Mouse (Mus musculus) spleen, adult 2 months (tissue): ENCODE results near the gene Chil6.

ENCODE experiments used
- CTCF ChIP-seq: fragments of 200-500 bp; IDR thresholded peaks from 2 replicates; pipeline ENCODE4 v1.5.1; 2011; ENCODE audit warnings: mild to moderate bottlenecking, inconsistent platforms; ENCODE audit not compliant: insufficient read depth, insufficient read length, insufficient replicate concordance; ENCODE audit errors: extremely low read depth
- POLR2A ChIP-seq: fragments of 200-500 bp; IDR thresholded peaks from 2 replicates; pipeline ENCODE4 v1.6.1; 2011; ENCODE audit warnings: low read depth, low read length, inconsistent platforms

DNA sequence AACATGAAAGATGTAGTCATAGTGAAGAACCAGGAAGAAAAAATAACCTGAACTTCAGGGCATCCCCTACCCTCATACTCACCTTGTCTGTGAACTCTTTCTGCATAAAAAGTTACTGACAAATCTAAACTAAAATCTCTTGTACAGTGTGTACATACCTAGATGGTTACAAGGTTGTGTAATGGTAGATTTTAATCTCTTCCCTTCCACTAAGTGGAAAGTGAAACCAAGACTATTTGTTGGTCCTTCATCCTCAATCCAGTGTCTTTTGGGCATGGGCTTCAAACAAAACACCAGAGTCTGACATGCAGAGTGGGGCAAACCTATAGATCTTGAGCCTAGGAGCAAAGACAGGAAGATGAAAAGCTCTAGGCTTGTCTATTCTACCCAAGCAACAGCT is 43.0 kb upstream of the Chil6 start:
- no peak for TF ChIP-seq CTCF
- TF ChIP-seq POLR2A, result no peak
